Mouse (Mus musculus) liver, embryonic 14.5 days (tissue): ENCODE data around the gene Gm8369.
"Not testable (repeated sequence)": the region's sequence is repeated elsewhere in the genome, so short reads cannot be mapped to it uniquely, and the experiment has no call there.

ENCODE experiments used
- CTCF ChIP-seq: IDR thresholded peaks from 2 replicates; pipeline ENCODE4 v1.5.1; 2016; ENCODE audit warnings: antibody characterized with exemption, low read depth, control low read depth
- EP300 ChIP-seq: IDR thresholded peaks from 2 replicates; pipeline ENCODE4 v1.6.1; 2016; ENCODE audit warnings: antibody characterized with exemption, low read depth

DNA sequence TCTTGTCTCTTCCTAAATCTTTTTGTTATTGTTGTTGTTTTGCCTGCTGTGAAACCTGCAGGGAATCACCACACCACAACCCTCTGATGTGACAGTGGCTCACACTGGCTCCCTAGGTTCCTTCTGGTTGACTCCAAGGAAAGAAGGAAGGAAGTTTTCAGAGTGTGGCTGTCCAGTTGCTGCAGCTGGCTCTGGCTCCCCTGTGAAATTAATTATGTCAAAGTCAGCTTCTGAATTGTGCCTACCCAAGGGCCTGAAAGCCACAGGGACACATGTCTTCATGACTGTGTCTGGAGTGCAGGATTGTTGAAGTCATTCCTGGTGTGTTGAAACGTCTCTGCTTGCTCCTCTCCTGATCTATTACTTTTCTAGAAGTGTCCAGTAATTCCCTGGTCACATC, 17.4 kb upstream of the Gm8369 start:
- TF ChIP-seq CTCF, EP300: not testable (repeated sequence)
